Mouse (Mus musculus) CH12.LX (cell line): ENCODE data around the gene Tmem53.

ENCODE experiments used
- CHD2 ChIP-seq: IDR thresholded peaks from 2 replicates; pipeline ENCODE4 v1.6.1; 2011; ENCODE audit warnings: low read length, improper control_type of control experiment
- POLR2AphosphoS2 ChIP-seq: IDR thresholded peaks from 2 replicates; pipeline ENCODE4 v1.6.1; 2011; ENCODE audit warnings: low read depth, low read length, improper control_type of control experiment
- USF1 ChIP-seq: IDR thresholded peaks from 2 replicates; pipeline ENCODE4 v1.6.1; 2014; ENCODE audit warnings: low read depth, mild to moderate bottlenecking, inconsistent platforms, low read length, improper control_type of control experiment
- ZC3H11A ChIP-seq: IDR thresholded peaks from 2 replicates; pipeline ENCODE4 v1.6.1; 2012; ENCODE audit warnings: low read depth, mild to moderate bottlenecking, inconsistent platforms, low read length, improper control_type of control experiment
- ZMIZ1 ChIP-seq: IDR thresholded peaks from 2 replicates; pipeline ENCODE4 v1.6.1; 2012; ENCODE audit warnings: low read depth, mild to moderate bottlenecking, inconsistent platforms, low read length, improper control_type of control experiment

DNA sequence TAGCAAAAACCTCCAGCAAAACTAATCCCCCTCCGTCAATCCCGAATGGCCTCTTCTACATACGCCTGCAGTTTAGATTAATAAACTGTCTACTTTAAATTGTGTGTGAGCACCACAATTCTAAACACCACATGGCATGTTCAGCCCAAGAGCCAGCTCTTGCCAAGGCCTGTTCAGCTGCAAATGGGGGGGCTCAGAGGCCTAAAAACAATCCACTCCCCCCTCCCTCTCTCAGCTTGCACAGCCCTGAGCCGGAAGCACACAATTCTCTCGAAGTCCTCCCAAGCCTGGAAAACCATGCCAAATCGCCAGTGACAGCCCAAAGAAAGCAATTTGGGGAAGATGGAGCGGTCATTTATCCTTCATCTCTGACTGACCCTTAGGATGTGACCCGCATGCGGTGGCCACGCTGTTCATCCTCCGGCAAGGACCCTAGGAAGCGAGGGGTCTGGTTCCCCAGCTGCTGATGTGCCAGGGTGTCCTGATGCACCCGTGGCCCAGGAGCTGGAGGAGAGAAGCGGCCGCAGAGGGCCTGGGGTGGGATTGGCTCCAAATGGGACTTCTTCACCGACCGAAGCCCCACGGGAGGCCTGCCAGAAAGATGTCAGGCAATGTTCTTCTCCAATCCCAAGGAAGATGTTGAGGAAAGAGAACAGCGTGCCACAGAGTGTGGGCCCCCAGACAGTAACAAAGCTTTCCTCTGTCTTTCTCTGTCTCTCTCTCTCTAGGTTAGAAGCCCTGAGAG lies 45.3 kb downstream of the Tmem53 start:
- TF ChIP-seq ZC3H11A (no peak), POLR2AphosphoS2 (no peak), ZMIZ1 (no peak), CHD2 (no peak), USF1 (no peak)
